Mouse (Mus musculus): ENCODE results near the gene Map2k2. TPM values are rescaled to one million over a fixed set of nuclear protein-coding genes. Genes with fewer than 3 reads are reported as not detected.
"Not testable (repeated sequence)": the region's sequence is repeated elsewhere in the genome, so short reads cannot be mapped to it uniquely, and the experiment has no call there.

The Map2k2 gene
- polyA plus RNA-seq, 1 experiment from 2014 or later = 118 TPM

- TF ChIP-seq CTCF (IDR thresholded peaks at IDR 0.05) (no peak), EP300 (IDR thresholded peaks at IDR 0.05) (no peak)
- Histone ChIP-seq H3K27ac (ENCODE audit: low read length) (no peak overlapping the region), H3K9ac (replicated peaks; ENCODE audit: low read depth) (no peak overlapping the region), H3K4me3 (ENCODE audit: low read depth, low read length) (no peak overlapping the region), H3K36me3 (ENCODE audit: insufficient read depth, low read length) (peaks cover 45% of the 10 kb centered on the region), H3K9me3 (ENCODE audit: low read length) (no peaks in the 10 kb centered on the region), H3K4me2 (replicated peaks; ENCODE audit: low read depth, low read length) (no peak overlapping the region), H3K27me3 (replicated peaks; ENCODE audit: insufficient read depth, low read length) (no peaks in the 10 kb centered on the region), H3K4me1 (ENCODE audit: insufficient read depth, low read depth, low read length) (peaks cover 8% of the 10 kb centered on the region; the same call in 1 of the 2 replicates)
- ATAC-seq (no peak), DNase-seq (ENCODE audit: low spot score) (no peak)
- WGBS = 89% methylated on average over 13 of the region's 13 CpGs
Measured at GRCm38 (mm10) chr10:81180946-81181345, 75.2 kb downstream of the Map2k2 start.

- ATAC-seq; H3K27me3 ChIP-seq (replicated peaks; ENCODE audit: insufficient read depth, low read length); H3K4me2 ChIP-seq (replicated peaks; ENCODE audit: low read depth, low read length); H3K9ac ChIP-seq (replicated peaks; ENCODE audit: low read depth); H3K4me1 ChIP-seq (ENCODE audit: insufficient read depth, low read depth, low read length); H3K9me3 ChIP-seq (ENCODE audit: low read length); DNase-seq (ENCODE audit: low spot score); H3K27ac ChIP-seq (ENCODE audit: low read length); H3K4me3 ChIP-seq (ENCODE audit: low read depth, low read length): not testable (repeated sequence)
- peaks cover 45% of the 10 kb centered on the region for H3K36me3 ChIP-seq (ENCODE audit: insufficient read depth, low read length)
- WGBS = 71% methylated on average over 12 of the region's 12 CpGs
Measured at GRCm38 (mm10) chr10:81181860-81182259, 76.1 kb downstream of the Map2k2 start.

- H3K27ac ChIP-seq (ENCODE audit: low read length) = peak within 1 kb of the TSS; percentile 89
- H3K4me2 ChIP-seq (replicated peaks; ENCODE audit: low read depth, low read length) = peak within 1 kb of the TSS; percentile 61
- TF ChIP-seq EP300 (IDR thresholded peaks at IDR 0.05) (peak; percentile 65), CTCF (IDR thresholded peaks at IDR 0.05) (0 out of 2 replicates have a peak, but pooled peaks have one; percentile 11)
- peak; percentile 93 for ATAC-seq
- H3K4me1 ChIP-seq (ENCODE audit: insufficient read depth, low read depth, low read length) = peaks cover 7% of the 10 kb centered on the region; the same call in 1 of the 2 replicates
- peak within 1 kb of the TSS; percentile 51 for H3K9ac ChIP-seq (replicated peaks; ENCODE audit: low read depth)
- H3K4me3 ChIP-seq (ENCODE audit: low read depth, low read length) = peak within 1 kb of the TSS; percentile 61
- peaks cover 42% of the 10 kb centered on the region for H3K36me3 ChIP-seq (ENCODE audit: insufficient read depth, low read length)
- WGBS = 5% methylated on average over 53 of the region's 53 CpGs
- DNase-seq (ENCODE audit: low spot score) = peak; percentile 100
- H3K9me3 ChIP-seq (ENCODE audit: low read length) = no peaks in the 10 kb centered on the region
- H3K27me3 ChIP-seq (replicated peaks; ENCODE audit: insufficient read depth, low read length) = no peaks in the 10 kb centered on the region
Measured at GRCm38 (mm10) chr10:81182336-81183333, 76.9 kb downstream of the Map2k2 start, which contains the start of gene Dapk3. TSS of gene Dapk3 (plus strand) at chr10:81183005.

Small RNA genes lying within 50 kb of the gene (microRNA-seq; reads per million reads assigned to microRNA genes)
- gene Mir5615-1 = not detected
- gene Mir5615-2 = not detected

Other genes with a start within 250 kb of the Map2k2 start
- gene Tmprss9, start 234.1 kb upstream of the Map2k2 start, polyA plus RNA-seq (2015; fragmentation: Nextera tagmentation; extraction: Ambion mirVana) = 0.04 TPM in 1 of 2 replicates, not detected in the other
- 211 and 233 TPM in 2 replicates for gene Timm13, start 204.9 kb upstream of the Map2k2 start, polyA plus RNA-seq (2015; fragmentation: Nextera tagmentation; extraction: Ambion mirVana)
- 6.9 and 7.3 TPM in 2 replicates for gene Lmnb2, start 187.7 kb upstream of the Map2k2 start, polyA plus RNA-seq (2015; fragmentation: Nextera tagmentation; extraction: Ambion mirVana)
- gene Gadd45b, start 175.8 kb upstream of the Map2k2 start, polyA plus RNA-seq (2015; fragmentation: Nextera tagmentation; extraction: Ambion mirVana) = 131 and 145 TPM in 2 replicates
- 1.0 and 1.4 TPM in 2 replicates for gene Gng7, start 91.0 kb upstream of the Map2k2 start, polyA plus RNA-seq (2015; fragmentation: Nextera tagmentation; extraction: Ambion mirVana)
- gene Diras1, start 80.3 kb upstream of the Map2k2 start, polyA plus RNA-seq (2015; fragmentation: Nextera tagmentation; extraction: Ambion mirVana) = not detected in 2 replicates
- 15.4 and 16.0 TPM in 2 replicates for gene Slc39a3, start 68.5 kb upstream of the Map2k2 start, polyA plus RNA-seq (2015; fragmentation: Nextera tagmentation; extraction: Ambion mirVana)
- gene Sgta, start 45.7 kb upstream of the Map2k2 start, polyA plus RNA-seq (2015; fragmentation: Nextera tagmentation; extraction: Ambion mirVana) = 102 and 103 TPM in 2 replicates
- 14.0 and 15.1 TPM in 2 replicates for gene Thop1, start 35.9 kb upstream of the Map2k2 start, polyA plus RNA-seq (2015; fragmentation: Nextera tagmentation; extraction: Ambion mirVana)
- 0.40 and 0.57 TPM in 2 replicates for gene Creb3l3, start 7.0 kb upstream of the Map2k2 start, polyA plus RNA-seq (2015; fragmentation: Nextera tagmentation; extraction: Ambion mirVana)
- 58.2 and 62.0 TPM in 2 replicates for gene Zbtb7a, start 29.3 kb downstream of the Map2k2 start, polyA plus RNA-seq (2015; fragmentation: Nextera tagmentation; extraction: Ambion mirVana)
- gene Pias4, start 62.0 kb downstream of the Map2k2 start, polyA plus RNA-seq (2015; fragmentation: Nextera tagmentation; extraction: Ambion mirVana) = 27.9 TPM in 2 replicates
- 509 and 537 TPM in 2 replicates for gene Eef2, start 70.7 kb downstream of the Map2k2 start, polyA plus RNA-seq (2015; fragmentation: Nextera tagmentation; extraction: Ambion mirVana)
- 48.9 and 50.2 TPM in 2 replicates for gene Dapk3, start 77.1 kb downstream of the Map2k2 start, polyA plus RNA-seq (2015; fragmentation: Nextera tagmentation; extraction: Ambion mirVana)
- gene 4930442H23Rik, start 77.9 kb downstream of the Map2k2 start, polyA plus RNA-seq (2015; fragmentation: Nextera tagmentation; extraction: Ambion mirVana) = 0.16 and 0.25 TPM in 2 replicates
- gene Nmrk2, start 96.1 kb downstream of the Map2k2 start, polyA plus RNA-seq (2015; fragmentation: Nextera tagmentation; extraction: Ambion mirVana) = 0.80 and 0.92 TPM in 2 replicates
- gene Atcay, start 124.9 kb downstream of the Map2k2 start, polyA plus RNA-seq (2015; fragmentation: Nextera tagmentation; extraction: Ambion mirVana) = not detected in 2 replicates
- 2.3 and 2.4 TPM in 2 replicates for gene Zfr2, start 127.2 kb downstream of the Map2k2 start, polyA plus RNA-seq (2015; fragmentation: Nextera tagmentation; extraction: Ambion mirVana)
- gene Matk, start 147.0 kb downstream of the Map2k2 start, polyA plus RNA-seq (2015; fragmentation: Nextera tagmentation; extraction: Ambion mirVana) = 1.5 and 1.6 TPM in 2 replicates
- 132 and 162 TPM in 2 replicates for gene Mrpl54, start 161.0 kb downstream of the Map2k2 start, polyA plus RNA-seq (2015; fragmentation: Nextera tagmentation; extraction: Ambion mirVana)
- gene Apba3, start 161.0 kb downstream of the Map2k2 start, polyA plus RNA-seq (2015; fragmentation: Nextera tagmentation; extraction: Ambion mirVana) = 47.9 and 49.4 TPM in 2 replicates
- gene Tjp3, start 185.7 kb downstream of the Map2k2 start, polyA plus RNA-seq (2015; fragmentation: Nextera tagmentation; extraction: Ambion mirVana) = 24.1 and 30.8 TPM in 2 replicates
- gene Pip5k1c, start 187.0 kb downstream of the Map2k2 start, polyA plus RNA-seq (2015; fragmentation: Nextera tagmentation; extraction: Ambion mirVana) = 31.2 and 32.4 TPM in 2 replicates
- gene Cactin, start 215.2 kb downstream of the Map2k2 start, polyA plus RNA-seq (2015; fragmentation: Nextera tagmentation; extraction: Ambion mirVana) = 20.3 and 23.0 TPM in 2 replicates
- 19.6 and 28.4 TPM in 2 replicates for gene Tbxa2r, start 222.8 kb downstream of the Map2k2 start, polyA plus RNA-seq (2015; fragmentation: Nextera tagmentation; extraction: Ambion mirVana)
- gene Gipc3, start 237.4 kb downstream of the Map2k2 start, polyA plus RNA-seq (2015; fragmentation: Nextera tagmentation; extraction: Ambion mirVana) = 0.33 and 0.55 TPM in 2 replicates
- 94.3 and 101 TPM in 2 replicates for gene Hmg20b, start 244.6 kb downstream of the Map2k2 start, polyA plus RNA-seq (2015; fragmentation: Nextera tagmentation; extraction: Ambion mirVana)